ENCODE assay signal across 8 mouse cellular contexts in the genomic region with DNA sequence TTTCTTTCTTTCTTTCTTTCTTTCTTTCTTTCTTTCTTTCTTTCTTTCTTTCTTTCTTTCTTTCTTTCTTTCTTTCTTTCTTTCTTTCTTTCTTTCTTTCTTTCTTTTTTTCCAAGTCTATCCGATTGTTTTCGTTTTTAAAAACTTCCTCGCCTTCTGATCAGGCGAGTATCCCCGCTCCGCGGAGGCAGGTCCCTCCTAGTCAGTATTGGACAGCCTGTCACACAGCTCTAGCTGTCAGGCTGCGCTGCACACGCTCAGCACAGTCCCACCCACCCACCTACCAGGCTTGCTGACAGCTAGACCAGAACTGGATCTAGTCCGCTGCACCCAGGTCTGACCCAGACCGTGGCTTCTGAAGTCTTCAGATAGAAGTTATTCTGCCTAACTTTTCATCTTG. TPM values are rescaled to one million over a fixed set of nuclear protein-coding genes. Genes with fewer than 3 reads are reported as not detected.
DNase-seq lines count a peak whose midpoint lies in the region; ATAC-seq and TF ChIP-seq lines count a peak whose summit lies in the region.

No protein-coding gene starts in this region.

- no peaks in the 10 kb centered on the region for H3K27me3 ChIP-seq in midbrain, embryonic 10.5 days (ENCODE audit: low read depth, poor library complexity, severe bottlenecking)

- H3K27ac ChIP-seq in cortical plate, adult 2 months (ENCODE audit: insufficient read depth, low read length): no peak overlapping the region
- peak overlapping the region; percentile 78 for H3K27ac ChIP-seq in midbrain, embryonic 10.5 days (replicated peaks)

- under 1% methylated on average over 11 of the region's 11 CpGs for WGBS in midbrain, embryonic 10.5 days

- peak overlapping the region; percentile 94 for H3K4me3 ChIP-seq in cortical plate, adult 2 months (ENCODE audit: insufficient read depth, low read length)
- H3K4me3 ChIP-seq in midbrain, embryonic 10.5 days: peak overlapping the region; percentile 67

- TF ChIP-seq POLR2A in cortical plate, adult 2 months (IDR thresholded peaks at IDR 0.05; ENCODE audit: extremely low read depth, insufficient read depth, low read length): no peak

- ATAC-seq in inflammation-experienced regulatory T-cells, adult 6 months: peak; percentile 87

- no peaks in the 10 kb centered on the region for H3K9me3 ChIP-seq in midbrain, embryonic 10.5 days (replicated peaks)

- H3K4me1 ChIP-seq in cortical plate, adult 2 months (ENCODE audit: control insufficient read depth, insufficient read depth, low read length): no peaks in the 10 kb centered on the region
- H3K4me1 ChIP-seq in midbrain, embryonic 10.5 days: peaks cover 10% of the 10 kb centered on the region

- TF ChIP-seq CTCF in cortical plate, adult 2 months (IDR thresholded peaks at IDR 0.05; ENCODE audit: extremely low read depth, insufficient read depth, low read length): no peak

- H3K36me3 ChIP-seq in midbrain, embryonic 10.5 days: peaks cover 12% of the 10 kb centered on the region

- intact Hi-C loops in left cerebral cortex, postnatal 4 days (cut with DNase I): loop anchor here (10.0 kb wide), 1 partner anchor 351 kb away; no protein-coding TSS in a partner anchor

- peak; percentile 33 for DNase-seq in layer of hippocampus, adult 11-12 months (ENCODE audit: low spot score)
- DNase-seq in layer of hippocampus, adult 9-10 months (ENCODE audit: low spot score): no peak
- peak; percentile 44 for DNase-seq in gastrocnemius, postnatal 10 days
- peak; percentile 52 for DNase-seq in left cerebral cortex, postnatal 4 days
- DNase-seq in midbrain, embryonic 10.5 days (ENCODE audit: low spot score): peak; percentile 51
- peak; percentile 25 for DNase-seq in skeletal muscle tissue, adult 2 months (ENCODE audit: low read depth, low spot score)

RNA-seq across cellular contexts. Expression of gene Zfp40, which starts 0.4 kb away (rescaled TPM):
- 17.9 and 18.1 TPM in 2 replicates for polyA plus RNA-seq in cortical plate, adult 2 months (2012; rRNA removed)
- total RNA-seq in gastrocnemius, postnatal 10 days (2021): 1 to 10 TPM; 3.1 to 4.7 TPM
- polyA plus RNA-seq in inflammation-experienced regulatory T-cells, adult 6 months (2017; shearing (Covaris generic)): 10 to 100 TPM in 1 of 3 experiments, 1 to 10 TPM in 2; 8.7 to 20.3 (median 9.2) TPM
- total RNA-seq in left cerebral cortex, postnatal 4 days (2021): 10 to 100 TPM; 38.6 to 39.3 TPM
- 12.8 and 16.5 TPM in 2 replicates for polyA plus RNA-seq in midbrain, embryonic 10.5 days (2016; fragmentation: Nextera tagmentation; extraction: Ambion mirVana)
